Mouse (Mus musculus): ENCODE measurements at regions not wholly inside any gene's neighbourhood (a gene's known extent, or its start where the extent isn't known, plus 50 kb on each side); places are given as distances from the start of the nearest gene placed in this dataset.

GRCm38 (mm10) chr9:115803071-115803470, 106.2 kb upstream of the Gadl1 start:
- TF ChIP-seq CTCF (IDR thresholded peaks at IDR 0.05; ENCODE audit: borderline replicate concordance, extremely low read depth, insufficient read depth, insufficient read length) (no peak), POLR2A (IDR thresholded peaks at IDR 0.05; ENCODE audit: borderline replicate concordance, extremely low read depth, insufficient read depth, insufficient read length, poor library complexity, severe bottlenecking) (no peak)
